In genomic region chr5:106753289-106753688, GRCm38 (mm10) we compare ENCODE assay signal across 27 mouse cellular contexts.
"Had no signal": no experiment of that assay in that cellular context is flagged by ENCODE, and none has a peak within 500 bp of the region (broad histone marks: within the 10 kb centered on the region; RNA-seq: fewer than 3 reads in every experiment).

No protein-coding gene starts in this region.

- ATAC-seq: hindbrain, embryonic 16.5 days; inflammation-experienced regulatory T-cells, adult 6 months; intestine, embryonic 15.5 days; intestine, postnatal 0 days; liver, embryonic 12.5 days had no signal

- H3K27ac ChIP-seq: gastrocnemius, adult 2 months; heart, embryonic 10.5 days; hindbrain, embryonic 10.5 days; hindbrain, embryonic 12.5 days; hindbrain, embryonic 14.5 days; intestine, embryonic 15.5 days; layer of hippocampus, adult 2 months; limb, embryonic 13.5 days; limb, embryonic 15.5 days; liver, embryonic 12.5 days; liver, embryonic 14.5 days had no signal

- H3K9ac ChIP-seq: heart, embryonic 12.5 days; hindbrain, embryonic 12.5 days; hindbrain, embryonic 14.5 days; intestine, embryonic 15.5 days; limb, embryonic 13.5 days; limb, embryonic 15.5 days; liver, embryonic 12.5 days; liver, embryonic 14.5 days had no signal

- H3K4me2 ChIP-seq: heart, embryonic 12.5 days; hindbrain, embryonic 12.5 days; hindbrain, embryonic 14.5 days; intestine, embryonic 15.5 days; limb, embryonic 13.5 days; limb, embryonic 15.5 days; liver, embryonic 12.5 days had no signal

- DNase-seq: gastrocnemius, adult 2 months; gastrocnemius, postnatal 10 days; gastrocnemius, postnatal 25 days; heart, adult 18-20 months; heart, postnatal 10 days; heart, postnatal 4 days; kidney, adult 8-10 months; kidney, postnatal 10 days; kidney, postnatal 25 days; kidney, postnatal 4 days; layer of hippocampus, adult 9-11 months; layer of hippocampus, postnatal 36 days; left cerebral cortex, postnatal 4 days had no signal

- H3K9me3 ChIP-seq: heart, embryonic 10.5 days; heart, embryonic 12.5 days; hindbrain, embryonic 10.5 days; hindbrain, embryonic 12.5 days; intestine, embryonic 15.5 days; limb, embryonic 13.5 days; limb, embryonic 15.5 days; liver, embryonic 12.5 days had no signal

- H3K36me3 ChIP-seq: heart, embryonic 10.5 days; heart, embryonic 12.5 days; hindbrain, embryonic 10.5 days; hindbrain, embryonic 12.5 days; intestine, embryonic 15.5 days; limb, embryonic 13.5 days; limb, embryonic 15.5 days; liver, embryonic 12.5 days had no signal

- H3K4me3 ChIP-seq: gastrocnemius, adult 2 months; heart, embryonic 10.5 days; heart, embryonic 12.5 days; hindbrain, embryonic 10.5 days; hindbrain, embryonic 12.5 days; intestine, embryonic 15.5 days; layer of hippocampus, adult 2 months; limb, embryonic 13.5 days; limb, embryonic 15.5 days; liver, embryonic 12.5 days had no signal
